Mouse (Mus musculus): Measurements from ENCODE around the gene Shb.

DNA sequence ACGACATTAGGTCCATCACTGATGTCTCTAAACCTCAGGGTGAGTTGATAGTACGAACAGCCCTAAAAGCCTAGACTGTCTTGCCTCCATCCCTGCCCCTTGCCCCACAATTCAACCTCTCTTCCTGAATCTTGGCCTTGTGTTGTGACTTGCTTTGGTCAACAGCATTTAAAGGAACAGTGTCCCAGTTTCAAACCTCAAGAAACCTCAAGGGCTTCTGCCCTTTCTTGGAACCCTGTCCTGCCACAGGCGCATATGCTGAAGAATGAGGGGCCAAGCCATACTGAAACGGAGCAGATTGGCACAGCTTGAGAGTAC, 9.7 kb downstream of the Shb start:
- TF ChIP-seq CTCF (IDR thresholded peaks at IDR 0.05; ENCODE audit: borderline replicate concordance, insufficient read depth, low read length) (no peak), POLR2A (IDR thresholded peaks at IDR 0.05; ENCODE audit: low read depth, low read length) (no peak)

All from embryonic fibroblast, embryonic 13.5 days (primary cell).